Mouse (Mus musculus) urinary bladder, postnatal 4 days (tissue): ENCODE data around the gene Phgdh.
A peak's percentile ranks its signal among the peaks of the same experiment; 100 is the strongest.

ENCODE experiments used
- DNase-seq, 2 experiments: peaks; one replicate each; pipeline ENCODE4 v3.0.0; 2021 to 2022; ENCODE audit warnings: low spot score in 2 of 2

The Phgdh gene

DNA sequence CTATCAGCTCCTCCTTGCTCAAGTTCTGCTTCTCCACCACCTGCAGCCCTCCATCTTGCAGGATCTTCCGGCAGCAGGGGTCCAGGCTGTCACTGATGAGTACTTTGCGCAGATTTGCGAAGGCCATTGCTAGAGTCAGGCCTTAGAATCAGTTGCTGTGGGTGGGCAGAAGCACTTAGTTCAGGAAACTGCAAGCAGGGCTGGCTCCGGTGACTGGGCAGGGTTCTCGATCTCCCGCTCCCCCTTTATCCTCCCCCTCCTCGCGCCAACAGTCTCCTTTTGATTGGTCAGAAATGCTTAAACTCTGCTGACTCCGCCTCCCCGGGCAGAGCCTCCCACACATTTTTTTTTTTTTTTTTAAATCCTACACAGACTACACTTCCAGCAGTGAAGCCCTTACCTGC, at the start of gene Phgdh:
Gene Phgdh, minus strand, starts transcription at position 285 of the 404 bp plus-strand sequence.
- peak; percentile 62 to 73 for DNase-seq

DNA sequence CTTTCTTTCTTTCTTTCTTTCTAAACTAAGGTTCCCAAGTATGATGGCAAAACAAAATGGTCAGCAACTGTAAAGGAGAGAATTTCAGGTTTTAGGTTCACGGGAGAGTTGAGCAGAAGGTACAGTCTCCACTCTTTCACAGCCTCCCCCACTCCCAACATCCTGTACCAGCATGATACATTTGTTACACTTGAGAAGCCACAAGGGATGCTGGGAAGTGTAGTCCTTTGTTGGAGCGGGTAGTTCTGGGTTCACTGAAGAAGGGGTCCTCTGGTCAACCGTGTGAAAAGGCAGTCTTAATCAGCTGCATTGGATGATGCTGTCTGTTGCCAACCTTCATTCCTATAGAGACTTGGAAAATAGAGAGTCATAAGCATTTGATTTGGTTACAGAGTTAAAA, 49.5 kb upstream of the Phgdh start:
- no peak for DNase-seq

DNA sequence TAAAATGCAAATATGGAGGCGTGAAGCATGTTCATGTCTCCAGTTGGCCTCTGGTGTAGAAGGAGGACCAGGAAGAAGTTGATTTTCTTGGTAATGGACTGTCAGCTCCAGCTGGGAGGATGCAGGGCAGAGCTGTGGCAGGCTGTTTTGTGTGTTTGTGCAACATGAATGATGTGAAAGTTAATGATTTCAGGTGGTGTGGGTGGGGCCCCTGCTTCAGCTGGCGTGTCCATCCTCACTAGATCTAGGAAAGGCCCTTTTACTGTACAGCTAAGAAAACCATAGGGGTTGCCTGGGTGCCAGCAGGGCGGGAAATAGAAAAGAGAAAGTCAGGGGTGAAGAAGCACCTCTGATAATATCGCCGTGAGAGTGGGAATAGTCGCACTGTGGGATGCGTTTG, 48.0 kb upstream of the Phgdh start:
- DNase-seq, result no peak

DNA sequence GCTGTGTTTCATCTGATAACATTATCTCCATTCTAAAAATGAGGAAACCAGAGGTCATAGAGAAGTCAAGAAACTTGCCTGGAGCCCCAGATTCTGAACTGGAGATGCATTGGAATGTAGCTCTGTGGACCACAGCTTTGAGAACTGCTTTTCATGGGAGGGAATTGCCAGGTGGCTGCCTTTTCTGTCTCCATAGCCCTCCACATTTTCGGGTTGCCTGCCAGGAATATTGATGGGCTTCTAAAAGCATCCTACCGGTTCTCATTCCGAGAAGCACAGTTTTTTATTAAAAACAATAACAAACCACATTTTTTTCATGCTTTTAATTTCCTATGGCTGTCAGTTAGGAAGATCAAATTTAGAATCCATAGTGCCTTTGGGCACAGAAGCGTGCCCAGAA, 47.3 kb upstream of the Phgdh start:
- DNase-seq, result no peak

- DNase-seq, result no peak
These were observed 43.4 kb upstream of the Phgdh start for GRCm38 (mm10) chr3:98383024-98383790.

DNA sequence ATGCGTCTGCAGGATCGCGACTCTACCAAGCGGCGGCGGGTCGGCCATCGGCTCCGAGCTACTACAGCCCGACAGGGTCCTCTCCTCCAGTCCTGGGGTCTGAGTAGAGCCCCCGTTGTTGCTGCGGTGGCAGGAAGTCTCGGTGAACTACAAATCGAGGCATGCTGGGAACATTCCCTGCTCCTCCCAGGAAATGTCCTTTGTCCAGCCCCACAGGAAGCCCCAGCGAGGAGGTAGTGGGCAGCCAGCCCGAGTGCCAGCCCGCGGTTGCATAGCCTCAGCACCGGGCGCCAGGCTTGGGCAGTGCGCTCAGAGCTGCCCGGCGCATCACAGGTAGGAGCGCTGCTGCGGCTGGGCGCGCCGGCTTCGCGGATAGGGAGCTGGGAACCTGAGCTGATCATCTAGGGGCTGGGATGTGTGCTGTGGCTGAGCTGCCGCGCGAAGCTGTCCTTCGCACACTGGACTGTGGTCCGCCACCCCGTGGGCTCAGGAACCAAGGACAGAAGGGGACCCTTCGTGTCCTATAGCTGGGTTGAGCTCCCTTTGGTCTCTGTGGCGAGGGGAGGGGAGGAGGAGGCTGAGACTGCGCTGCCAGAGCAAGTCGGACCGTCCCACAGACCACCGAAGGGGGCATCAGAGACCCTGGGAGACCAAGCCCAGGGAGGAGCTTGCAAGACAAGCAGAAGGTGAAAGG, 42.6 kb upstream of the Phgdh start, which contains the start of gene Zfp697:
Gene Zfp697, plus strand, starts transcription at position 216 of the 694 bp plus-strand sequence.
- DNase-seq, result peak; percentile 54 to 71

GRCm38 (mm10) chr3:98381677-98382245, 42.0 kb upstream of the Phgdh start:
- DNase-seq, result no peak

GRCm38 (mm10) chr3:98379236-98379635, 39.4 kb upstream of the Phgdh start:
- DNase-seq, result no peak

- no peak for DNase-seq
These were observed 38.5 kb upstream of the Phgdh start for GRCm38 (mm10) chr3:98378267-98378666.

DNA sequence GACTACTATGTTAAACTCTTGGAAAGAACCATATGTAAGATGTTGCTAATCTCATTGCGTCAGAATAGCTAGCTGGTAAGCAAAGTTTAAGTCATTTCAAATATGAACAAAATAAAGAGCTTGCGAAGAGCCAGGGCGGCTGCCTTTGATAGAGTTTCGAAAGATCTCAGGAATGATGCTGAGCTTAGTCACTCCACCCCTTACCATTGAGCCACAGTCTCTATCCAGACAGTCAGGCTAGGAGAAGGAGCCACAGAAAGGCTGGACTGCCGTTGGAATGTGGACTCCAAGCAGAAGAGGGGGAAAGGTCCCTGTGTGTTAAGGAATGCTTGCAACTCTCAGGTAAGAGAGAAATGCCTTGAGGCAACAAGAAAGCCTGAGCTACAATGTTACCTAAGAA, 35.2 kb upstream of the Phgdh start:
- no peak for DNase-seq

- DNase-seq, result no peak
These were observed 34.4 kb upstream of the Phgdh start for GRCm38 (mm10) chr3:98374062-98374719.

DNA sequence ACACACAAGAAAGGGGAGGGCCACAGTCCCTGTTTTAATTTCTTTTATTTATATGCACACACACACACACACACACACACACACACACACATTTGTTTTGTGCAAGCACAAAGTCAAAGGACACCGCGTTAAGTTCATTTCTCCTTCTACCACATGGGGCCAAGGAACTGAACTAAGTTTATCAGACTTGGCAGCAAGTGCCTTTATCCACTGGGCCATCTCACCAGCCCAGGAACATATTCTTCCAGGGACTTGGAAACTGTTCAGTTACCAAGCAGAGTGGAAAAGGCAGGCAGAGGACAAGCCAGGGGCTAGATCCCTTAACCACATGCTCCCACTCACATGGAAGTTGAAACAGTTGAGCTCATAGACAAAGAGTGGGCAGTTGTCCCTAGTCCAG, 29.0 kb upstream of the Phgdh start:
- no peak for DNase-seq

GRCm38 (mm10) chr3:98368283-98368682, 28.5 kb upstream of the Phgdh start:
- DNase-seq, result no peak

- no peak for DNase-seq
These were observed 27.0 kb upstream of the Phgdh start for GRCm38 (mm10) chr3:98366823-98367222.

DNA sequence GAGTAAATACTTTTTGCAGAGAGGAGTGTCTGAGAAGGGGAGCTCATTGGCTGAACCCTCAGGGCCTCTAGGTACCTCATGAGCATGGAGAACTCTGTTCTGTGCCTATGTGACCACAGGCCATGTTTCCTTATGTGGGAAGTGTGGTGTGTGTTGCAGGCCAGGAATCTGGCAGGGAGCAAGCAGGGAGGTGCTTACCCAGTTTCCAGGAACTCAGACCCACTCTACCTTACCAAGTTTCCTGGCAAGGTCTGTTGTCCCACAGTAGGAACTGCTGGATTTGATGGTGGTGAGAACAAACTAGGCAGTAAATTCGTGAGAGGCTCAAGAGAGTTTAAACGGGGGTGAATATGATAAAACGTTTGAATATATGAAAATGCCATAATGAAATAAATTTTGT, 26.3 kb upstream of the Phgdh start:
- DNase-seq, result no peak

DNA sequence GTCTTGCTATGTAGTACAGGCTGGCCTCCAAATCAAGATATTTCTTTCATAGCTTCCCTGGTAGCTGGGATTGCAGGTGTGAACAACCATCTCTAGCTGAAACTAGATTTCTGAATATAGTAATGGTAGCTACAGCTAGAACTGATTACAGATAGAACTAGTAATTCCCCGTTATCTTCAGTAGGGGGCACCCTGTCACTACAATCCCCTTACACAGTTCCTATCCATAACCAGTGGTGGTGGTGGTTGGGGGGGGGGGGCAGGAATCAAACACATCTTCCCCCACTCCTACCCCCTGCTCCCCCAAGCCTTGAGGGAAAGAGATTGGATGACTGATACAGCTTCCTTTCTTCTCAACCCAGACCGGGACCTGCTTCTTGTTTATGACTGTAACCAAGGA, 23.0 kb upstream of the Phgdh start:
- DNase-seq, result no peak

- DNase-seq, result no peak
These were observed 17.0 kb upstream of the Phgdh start for GRCm38 (mm10) chr3:98356632-98357370.

DNA sequence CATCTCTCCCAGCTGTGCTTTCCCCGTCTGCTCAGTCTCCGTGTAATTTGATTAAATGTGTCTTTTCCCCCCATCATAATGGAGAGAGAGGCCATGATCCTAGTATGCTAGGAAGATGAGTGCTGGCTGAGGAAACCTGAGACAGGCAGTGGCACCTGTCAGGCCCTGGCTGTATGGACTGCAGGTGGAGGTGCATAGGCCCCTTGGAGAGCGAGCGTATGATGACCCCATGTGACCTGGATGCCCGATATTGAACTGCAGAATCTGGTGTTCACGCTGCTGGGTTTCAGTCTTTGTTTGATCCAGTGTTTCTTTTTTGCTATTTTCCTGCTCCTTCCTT, 16.2 kb upstream of the Phgdh start:
- DNase-seq, result no peak

DNA sequence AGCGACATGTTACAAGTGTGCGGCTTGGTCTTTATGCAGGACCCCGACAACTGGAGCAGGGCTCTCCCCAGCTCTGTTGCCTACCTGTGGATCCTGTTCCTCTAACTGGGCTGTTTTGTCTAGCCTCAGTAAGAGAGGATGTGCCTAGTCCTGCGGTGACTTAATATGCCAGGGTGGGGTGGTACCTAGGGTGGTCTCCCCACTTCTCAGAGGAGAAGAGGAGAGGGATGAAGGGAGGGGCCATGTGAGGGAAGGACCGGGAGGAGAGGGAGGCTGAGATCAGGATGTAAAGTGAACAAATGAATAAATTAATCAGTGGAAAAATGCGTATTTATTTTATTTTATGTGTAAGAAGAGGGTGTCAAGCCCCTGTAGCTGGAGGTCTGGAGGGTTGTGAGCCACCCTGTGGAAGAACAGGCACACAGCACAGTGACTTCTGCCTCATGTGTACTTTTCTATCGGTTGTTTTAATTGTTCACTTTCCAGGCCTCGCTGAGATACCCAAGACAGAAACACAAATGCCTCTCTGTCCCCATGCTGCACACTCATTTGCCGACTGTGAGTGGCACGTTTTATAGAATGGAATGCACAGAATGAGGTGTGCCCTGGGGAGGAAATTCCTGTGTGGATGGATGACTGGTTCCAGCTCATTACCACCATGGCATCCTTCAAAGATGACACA, 15.7 kb upstream of the Phgdh start:
- DNase-seq, result no peak

- DNase-seq, result peak in 1 of 2 experiments; percentile 76
These were observed 14.1 kb upstream of the Phgdh start for GRCm38 (mm10) chr3:98353892-98354291.

GRCm38 (mm10) chr3:98348705-98349104, 8.9 kb upstream of the Phgdh start:
- no peak for DNase-seq
